Mouse (Mus musculus): ENCODE data around the gene Pde4d. TPM values are rescaled to one million over a fixed set of nuclear protein-coding genes. Genes with fewer than 3 reads are reported as not detected.

Pde4d gene
- total RNA-seq, 2 experiments from 2014 or later, result 33.5 to 49.8 TPM

DNA sequence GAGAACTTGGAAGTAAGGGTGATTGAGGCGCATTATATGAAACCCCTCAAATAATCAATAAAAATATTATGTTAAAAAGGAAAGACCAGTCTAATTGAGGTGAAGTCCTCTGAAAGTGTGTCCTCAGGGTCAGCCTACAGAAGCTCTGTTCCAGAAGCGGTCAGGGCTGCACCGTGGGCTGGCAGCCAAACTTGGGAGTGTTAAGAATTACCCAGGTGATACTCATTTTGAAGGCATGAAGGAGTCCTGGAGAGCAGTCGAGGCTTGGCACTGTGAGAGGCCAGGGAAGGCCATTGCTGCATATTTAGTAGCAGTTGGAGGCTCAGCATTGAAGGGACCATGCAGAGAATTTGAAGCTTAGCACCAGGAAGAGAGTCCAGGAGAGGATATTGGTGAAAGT is 471.4 kb downstream of the Pde4d start:
- no peak for ATAC-seq (replicated peaks; ENCODE audit: poor library complexity, severe bottlenecking)

DNA sequence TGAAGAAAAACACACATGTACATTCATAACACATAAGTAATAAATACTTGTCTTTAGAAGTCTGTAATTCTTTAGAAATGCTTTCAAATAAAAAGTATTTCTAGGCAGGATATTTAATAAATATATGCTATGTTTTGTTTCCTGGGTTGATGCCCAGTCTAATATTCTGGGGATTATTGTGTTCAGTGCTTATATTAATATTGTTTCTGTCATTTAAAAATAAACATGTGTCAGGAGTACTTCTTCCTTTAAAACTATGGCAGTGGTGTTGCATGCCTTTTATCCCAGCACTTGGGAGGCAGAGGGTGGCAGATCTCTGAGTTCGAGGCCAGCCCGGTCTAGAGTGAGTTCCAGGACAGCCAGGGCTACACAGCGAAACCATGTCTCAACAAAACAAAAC is 485.1 kb downstream of the Pde4d start:
- no peak for ATAC-seq (replicated peaks; ENCODE audit: poor library complexity, severe bottlenecking)

DNA sequence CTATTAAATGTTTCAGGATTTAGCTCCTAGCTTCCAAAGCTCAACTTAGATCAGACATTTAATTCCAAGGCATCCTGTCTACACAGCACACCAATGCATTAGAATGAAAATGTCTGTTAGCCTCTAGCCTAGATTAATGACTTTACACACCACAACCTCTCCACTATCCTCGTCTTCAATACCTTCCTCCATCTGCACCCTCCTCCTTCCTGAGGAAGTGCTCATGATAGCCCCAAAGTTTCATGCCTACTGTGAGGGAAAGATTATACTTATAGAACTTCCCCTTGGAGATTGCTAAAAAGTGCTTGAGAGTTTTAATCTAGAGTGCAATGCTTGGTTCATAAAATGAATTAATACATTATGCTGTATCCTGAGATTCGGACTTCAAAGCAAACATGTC is 487.5 kb downstream of the Pde4d start:
- peak; percentile 66 for ATAC-seq (replicated peaks; ENCODE audit: poor library complexity, severe bottlenecking)

DNA sequence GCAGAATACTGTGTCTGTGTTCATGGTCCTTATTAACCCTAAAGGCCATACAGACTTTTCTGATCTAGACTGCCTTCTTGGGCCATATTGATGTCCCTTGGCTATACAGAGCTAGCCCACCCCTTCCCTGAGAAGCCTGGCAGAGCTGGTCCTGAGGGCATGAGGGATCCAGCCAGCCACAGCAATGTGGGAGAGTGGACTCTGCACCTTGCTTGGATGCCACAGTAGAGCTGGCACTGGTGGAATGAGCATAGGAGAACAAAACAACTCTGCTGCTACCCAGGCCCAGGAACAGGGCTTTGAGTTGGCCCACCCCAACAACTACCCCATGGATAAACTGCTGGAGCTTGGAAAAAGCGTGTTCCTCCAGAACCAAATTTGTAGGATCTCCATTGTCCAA is 503.2 kb downstream of the Pde4d start:
- ATAC-seq (replicated peaks; ENCODE audit: poor library complexity, severe bottlenecking), result no peak

DNA sequence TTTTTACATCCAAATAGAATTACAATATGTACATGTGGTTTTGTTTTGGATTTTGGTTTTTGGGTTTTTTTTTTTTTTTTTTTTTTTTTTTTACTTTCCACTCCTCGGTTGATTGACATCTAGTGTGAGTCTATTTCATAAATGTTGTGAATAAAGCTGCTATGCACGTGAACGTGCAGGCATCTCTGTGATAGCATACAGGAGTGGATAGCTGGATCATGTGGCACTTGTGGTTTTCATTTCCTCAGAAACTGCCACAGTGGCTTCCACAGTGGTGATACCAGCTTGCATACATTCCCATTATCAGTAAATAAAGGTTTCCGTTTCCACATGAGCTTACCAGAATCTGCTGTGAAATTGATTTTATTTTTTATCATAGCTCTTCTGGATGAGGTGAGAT is 506.3 kb downstream of the Pde4d start:
- ATAC-seq (replicated peaks; ENCODE audit: poor library complexity, severe bottlenecking), result peak; percentile 87

DNA sequence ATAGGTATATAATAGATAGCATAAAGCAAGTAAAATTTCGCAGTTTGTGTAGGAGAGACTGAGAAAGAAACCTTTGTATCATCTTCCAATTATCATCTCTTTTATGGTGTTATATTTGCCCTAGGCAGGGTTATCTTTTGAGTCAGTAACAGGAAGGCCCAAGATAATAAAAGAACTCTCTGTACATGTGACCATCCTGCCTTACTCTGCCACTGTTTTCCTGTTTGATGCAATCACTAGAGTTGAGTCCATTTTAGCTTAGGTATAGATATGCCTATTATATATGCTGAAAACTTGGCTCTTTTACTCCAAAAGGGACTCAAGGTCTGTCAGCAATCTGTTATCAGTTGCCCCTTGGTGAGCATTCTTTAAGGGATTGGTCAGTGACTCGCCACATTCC is 514.3 kb downstream of the Pde4d start:
- no peak for ATAC-seq (replicated peaks; ENCODE audit: poor library complexity, severe bottlenecking)

DNA sequence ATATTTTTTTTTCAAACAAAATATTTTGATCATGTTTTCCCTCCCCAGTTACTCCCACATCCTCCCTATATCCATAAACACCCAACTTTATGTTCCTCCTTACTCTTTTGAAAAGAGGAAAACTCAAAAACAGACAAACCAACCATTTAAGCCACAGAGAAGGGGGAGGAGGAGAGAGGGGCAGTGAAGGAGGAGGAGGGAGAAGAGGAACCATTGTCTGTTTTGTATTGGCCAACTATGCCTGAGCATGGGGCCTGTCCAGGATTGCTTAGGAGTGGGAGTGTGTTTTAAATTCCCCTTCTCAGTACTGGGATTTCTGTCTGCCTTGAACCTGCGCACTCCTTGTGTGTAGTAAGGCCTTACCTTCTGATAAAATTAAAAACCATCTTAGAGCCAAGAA is 531.4 kb downstream of the Pde4d start:
- ATAC-seq (replicated peaks; ENCODE audit: poor library complexity, severe bottlenecking), result peak; percentile 59

DNA sequence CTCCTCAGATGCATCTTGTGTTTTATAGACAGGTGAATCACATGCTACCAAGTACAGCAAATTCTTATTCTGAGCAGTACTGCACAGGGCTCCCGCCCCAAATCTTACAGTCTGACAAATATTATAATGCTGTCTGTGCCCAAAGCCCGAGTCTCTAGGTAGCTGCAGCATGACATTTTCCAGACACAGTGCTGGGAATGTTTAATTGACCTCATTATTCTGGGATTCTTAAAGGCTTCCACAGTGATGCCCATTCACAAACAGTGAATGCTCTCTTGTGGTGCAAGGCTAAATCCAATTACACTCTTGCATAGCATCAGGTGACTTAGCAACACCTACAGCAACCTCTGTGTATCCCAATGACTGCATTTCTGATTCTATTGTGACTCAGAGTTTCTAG is 549.0 kb downstream of the Pde4d start:
- no peak for ATAC-seq (replicated peaks; ENCODE audit: poor library complexity, severe bottlenecking)

DNA sequence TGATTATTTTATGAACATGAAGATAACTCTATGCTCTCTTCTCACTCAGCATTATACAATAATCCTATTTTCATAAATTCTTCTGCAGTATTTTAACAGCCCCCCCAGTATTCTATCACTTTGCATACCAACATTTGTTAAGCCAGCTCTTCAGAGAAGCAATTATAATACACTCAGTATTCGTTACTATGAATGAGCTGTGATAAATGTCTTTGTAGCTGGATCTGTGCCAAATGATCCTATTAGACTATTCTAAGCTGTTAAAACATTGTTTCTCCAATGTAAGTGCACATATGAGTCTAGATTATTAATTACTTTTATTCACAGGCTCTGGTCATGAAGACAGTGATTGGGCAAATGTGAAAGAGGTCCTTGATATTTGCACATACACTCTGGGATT is 575.0 kb downstream of the Pde4d start:
- ATAC-seq (replicated peaks; ENCODE audit: poor library complexity, severe bottlenecking), result no peak

DNA sequence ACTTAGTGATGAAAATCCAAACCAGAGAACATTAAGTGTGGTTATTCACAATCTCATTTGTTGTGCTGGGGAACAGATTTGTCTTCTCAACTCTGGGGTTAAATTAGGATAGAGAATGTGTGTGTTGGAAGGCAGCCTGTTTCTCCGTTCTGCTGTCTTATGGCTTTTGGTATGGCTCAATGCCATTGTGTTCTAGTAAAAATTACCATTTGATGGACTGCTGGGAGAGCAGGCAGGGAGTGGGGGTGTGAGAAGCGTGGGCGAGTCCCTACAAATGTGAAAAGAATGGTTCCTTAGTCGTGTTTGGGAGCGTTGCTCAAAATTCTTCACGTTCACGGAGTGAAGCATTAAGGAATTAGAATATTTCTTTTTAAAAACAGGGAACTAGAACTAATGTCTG is 597.4 kb downstream of the Pde4d start:
- ATAC-seq (replicated peaks; ENCODE audit: poor library complexity, severe bottlenecking), result no peak

DNA sequence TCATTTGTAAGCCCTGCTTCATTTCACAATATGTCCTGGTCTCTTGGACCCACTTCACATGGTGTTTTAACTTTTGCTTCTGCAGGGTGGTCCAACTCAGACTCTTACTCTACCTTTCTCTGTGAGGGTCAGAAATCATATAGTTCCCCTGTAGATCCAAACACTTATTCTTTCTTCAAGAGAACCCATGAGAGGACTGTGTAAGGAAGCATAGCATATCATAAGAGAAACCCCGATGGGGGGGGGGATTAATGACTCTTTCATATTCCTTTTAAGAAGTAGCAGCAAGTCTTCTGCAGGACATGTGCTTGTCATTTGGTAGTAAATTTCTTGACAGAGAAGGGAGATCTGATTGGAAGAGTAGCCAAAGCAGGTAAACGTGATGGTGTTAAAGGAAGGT is 603.1 kb downstream of the Pde4d start:
- no peak for ATAC-seq (replicated peaks; ENCODE audit: poor library complexity, severe bottlenecking)

DNA sequence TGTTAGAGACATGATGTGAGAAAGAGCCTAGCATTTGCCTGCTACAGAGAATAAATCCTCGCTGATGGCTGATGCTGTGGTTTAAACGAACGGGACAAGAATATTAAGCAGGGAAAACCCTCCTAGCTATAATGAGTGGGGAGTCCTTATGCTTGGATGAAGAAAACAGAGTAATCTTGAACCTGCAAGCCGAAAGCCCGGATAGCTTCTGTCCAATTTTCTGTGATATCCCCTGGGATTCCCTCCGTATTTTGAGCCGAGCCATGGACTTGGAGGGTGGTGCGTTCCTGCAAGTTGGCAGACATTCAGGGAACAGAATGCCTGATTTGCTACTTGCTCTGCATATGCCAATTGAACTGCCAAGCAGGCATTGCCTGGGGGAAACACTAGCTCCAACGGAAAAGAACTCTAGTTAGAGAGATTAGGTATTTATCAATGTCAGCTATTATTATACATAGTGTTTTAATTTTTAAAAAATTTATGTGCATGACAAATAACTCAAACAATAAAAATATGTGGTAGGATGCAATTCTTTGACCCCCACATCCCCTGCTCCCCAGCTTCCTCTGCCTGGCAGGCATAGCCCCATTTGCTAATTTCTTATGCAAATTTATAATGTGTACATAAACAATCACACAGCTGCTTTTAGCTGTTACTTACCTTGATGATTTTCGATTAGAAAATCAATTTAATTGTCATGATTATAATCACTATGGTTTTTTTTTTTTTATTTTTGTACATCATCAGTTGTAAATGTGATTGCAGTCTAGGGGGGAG is 603.7 kb downstream of the Pde4d start:
- no peak for ATAC-seq (replicated peaks; ENCODE audit: poor library complexity, severe bottlenecking)

DNA sequence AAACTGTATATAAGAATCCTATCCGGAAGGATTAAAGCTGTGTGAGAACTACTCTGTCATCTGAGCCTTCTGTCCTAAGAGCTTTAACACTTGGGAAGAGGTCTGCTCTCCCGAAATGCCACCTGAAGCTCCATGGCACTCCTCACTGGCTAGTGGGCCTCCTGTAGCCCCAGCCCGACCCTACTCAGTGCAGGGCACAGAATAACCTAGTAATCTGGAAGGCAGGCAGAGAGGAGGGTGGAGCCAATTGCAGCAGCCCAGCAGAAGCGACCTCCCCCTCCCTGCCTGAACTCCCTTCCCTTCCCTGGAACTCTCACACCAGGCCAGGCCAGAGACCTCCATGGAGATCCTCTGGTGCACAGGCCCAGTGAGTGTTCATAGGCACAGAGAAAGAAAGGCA is 608.3 kb downstream of the Pde4d start:
- no peak for ATAC-seq (replicated peaks; ENCODE audit: poor library complexity, severe bottlenecking)

DNA sequence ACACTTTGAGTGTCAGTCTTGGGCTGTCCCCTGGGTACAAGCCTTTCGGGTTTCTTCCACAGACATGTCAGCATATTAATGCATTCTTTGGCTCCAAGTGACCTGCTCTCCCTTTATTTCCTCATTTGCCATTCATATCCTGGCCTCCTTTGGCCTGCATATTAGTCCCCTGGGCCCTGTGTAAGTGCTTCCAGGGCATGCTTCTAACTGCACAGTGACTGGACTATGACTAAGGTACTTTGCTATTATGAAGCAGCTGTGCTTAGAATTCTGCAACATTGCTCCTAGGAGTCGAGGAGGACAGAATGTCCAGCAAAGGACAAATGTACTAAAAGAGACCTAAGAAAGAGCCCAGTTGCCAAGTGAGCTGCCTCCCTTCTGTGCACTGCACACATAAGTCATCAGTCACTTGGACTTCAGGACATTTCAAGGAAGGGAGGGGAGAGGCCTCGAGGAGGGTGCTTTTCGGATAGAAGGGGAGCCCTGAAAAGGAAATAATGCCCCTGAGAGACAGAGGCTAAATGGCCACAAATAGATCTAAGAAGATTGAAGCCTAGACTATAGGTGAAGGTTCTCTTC is 616.9 kb downstream of the Pde4d start:
- ATAC-seq (replicated peaks; ENCODE audit: poor library complexity, severe bottlenecking), result no peak

DNA sequence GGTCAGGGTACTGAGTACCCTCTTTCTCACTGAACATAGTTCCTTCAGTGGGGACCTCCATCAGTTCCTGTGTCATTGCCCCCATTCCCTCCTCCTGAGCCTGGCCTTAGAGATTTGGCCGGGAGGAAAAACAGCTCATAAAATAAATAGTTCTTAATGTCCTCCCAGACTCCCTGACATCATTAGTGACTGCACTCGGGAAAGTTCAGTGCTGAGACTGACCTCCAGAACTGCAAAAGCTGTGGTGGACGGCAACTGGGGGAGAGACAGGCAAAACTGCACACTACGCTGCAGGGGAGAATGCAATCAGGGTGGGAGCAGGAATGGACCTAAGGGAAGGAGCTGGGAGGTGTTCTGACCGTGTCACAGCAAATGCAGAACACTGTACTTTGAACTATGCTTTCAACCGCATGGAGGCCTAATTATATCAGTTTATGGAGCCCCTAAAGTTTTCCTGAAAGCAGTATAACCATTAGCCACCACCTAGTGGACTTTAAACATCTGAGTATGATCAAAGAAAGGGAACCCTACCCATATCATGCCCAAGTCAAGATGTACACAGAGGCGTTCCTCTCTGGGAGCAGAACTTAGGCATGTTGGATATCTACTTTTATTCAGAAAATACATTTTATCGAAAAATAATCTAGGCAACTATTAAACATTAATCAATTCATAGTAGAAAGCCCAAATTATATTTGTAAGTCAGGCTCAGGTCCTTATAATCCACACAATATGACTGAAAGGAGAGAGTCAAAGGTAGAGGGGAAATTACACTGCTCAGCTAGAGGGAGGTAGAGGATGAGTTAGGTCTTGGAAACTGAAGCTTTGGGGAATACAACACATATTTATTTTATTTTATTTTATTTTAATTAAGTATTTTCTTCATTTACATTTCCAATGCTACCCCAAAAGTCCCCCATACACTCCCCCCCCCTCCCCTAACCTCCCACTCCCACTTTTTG is 618.8 kb downstream of the Pde4d start:
- ATAC-seq (replicated peaks; ENCODE audit: poor library complexity, severe bottlenecking), result no peak

DNA sequence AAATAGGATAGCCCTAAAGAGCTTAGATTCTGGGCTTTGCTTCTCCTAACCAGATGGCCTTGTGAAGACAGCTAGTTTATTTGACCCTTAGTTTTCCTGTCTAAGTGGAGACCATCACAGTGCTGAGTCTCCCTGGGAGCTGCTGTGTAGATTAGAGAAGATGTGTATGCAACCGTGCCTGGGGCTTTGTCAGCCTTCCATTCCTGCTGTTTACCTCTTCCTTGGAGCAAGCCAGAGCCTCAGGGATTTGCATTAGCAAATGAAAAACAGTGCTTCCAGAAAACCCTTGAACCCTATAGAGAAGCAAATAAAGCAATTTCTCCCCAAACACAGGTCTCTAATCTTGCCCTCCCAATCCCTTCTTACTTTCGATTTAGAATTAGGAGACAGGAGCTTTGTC is 623.6 kb downstream of the Pde4d start:
- no peak for ATAC-seq (replicated peaks; ENCODE audit: poor library complexity, severe bottlenecking)

DNA sequence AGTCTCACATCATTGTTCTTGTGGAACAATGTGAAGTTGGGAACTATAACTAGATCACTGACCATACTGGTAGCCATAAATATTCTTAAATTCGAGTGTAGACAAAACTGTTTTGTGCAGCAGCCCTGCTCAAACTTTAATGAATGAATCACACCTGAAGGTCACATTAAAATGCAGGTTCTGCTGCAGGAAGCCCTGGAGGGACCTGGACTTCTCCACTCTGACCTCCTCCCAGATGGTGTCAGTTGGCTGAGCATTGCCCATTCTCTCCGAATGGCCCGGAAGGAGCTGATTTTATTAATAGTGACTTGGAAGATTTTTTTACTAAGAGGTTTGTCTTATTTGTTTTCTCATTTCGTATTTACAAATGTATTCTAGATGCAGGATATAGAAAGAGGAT is 624.3 kb downstream of the Pde4d start:
- no peak for ATAC-seq (replicated peaks; ENCODE audit: poor library complexity, severe bottlenecking)

DNA sequence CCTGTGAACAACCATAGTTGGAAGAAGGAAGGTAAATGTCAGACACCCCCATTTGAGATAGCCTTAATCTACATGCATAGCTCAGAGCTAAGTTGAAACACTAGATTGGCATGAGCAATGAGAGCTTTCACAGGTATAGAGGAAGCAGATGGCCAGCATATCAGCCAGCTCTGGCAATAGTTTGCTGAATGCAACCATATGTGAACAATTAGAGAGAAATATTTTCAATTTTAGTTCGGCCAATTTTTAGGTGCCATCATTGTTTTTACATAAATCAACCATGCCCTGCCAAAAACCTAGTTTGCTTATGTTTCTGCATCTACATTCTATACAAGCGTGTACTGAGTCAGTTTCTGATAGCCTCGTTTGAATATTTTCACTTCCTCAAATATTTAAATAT is 642.9 kb downstream of the Pde4d start:
- ATAC-seq (replicated peaks; ENCODE audit: poor library complexity, severe bottlenecking), result no peak

DNA sequence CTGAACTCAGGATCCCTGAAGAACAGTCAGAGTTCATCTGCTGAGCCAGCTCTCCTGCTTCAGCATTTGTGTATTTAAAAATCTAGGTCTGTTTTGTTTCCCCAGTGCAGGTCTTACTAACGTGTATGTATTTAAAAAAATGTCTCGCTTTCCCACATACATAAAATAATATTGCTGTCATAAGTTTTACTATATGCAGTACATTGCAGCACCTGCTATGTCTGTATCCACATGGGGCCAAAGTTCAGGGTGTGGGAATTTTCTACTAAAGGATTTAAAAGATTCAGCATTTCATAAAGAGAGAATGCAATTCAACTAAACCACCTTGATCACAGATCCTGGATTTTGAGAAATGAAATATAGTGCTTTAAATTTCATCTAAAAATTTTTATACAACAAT is 646.9 kb downstream of the Pde4d start:
- ATAC-seq (replicated peaks; ENCODE audit: poor library complexity, severe bottlenecking), result no peak

DNA sequence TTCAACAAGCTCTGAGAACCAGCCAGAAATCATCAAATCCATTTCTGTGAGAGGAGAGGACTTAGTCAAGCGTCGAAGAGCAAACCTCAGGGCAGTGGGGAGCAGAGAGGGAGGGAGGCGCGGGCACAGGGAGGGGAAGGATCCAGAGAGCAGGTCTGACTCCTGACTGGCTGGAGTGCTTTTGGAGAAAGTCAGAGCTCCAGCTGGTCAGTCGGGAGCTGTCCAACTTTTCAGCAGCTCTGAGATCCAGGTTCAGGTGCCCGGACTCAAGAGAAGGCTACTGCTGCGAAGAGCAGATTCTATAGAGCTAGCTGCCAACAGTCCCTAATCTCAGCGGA is 666.2 kb downstream of the Pde4d start:
- ATAC-seq (replicated peaks; ENCODE audit: poor library complexity, severe bottlenecking), result peak; percentile 78

Data from granulocyte monocyte progenitor cell, adult 5-6 weeks (primary cell).